Mouse (Mus musculus) heart, embryonic 13.5 days (tissue): Measurements from ENCODE around the gene Plin2. TPM values are rescaled to one million over a fixed set of nuclear protein-coding genes. Genes with fewer than 3 reads are reported as not detected.
"Not testable (repeated sequence)": the region's sequence is repeated elsewhere in the genome, so short reads cannot be mapped to it uniquely, and the experiment has no call there.

Experiments
- ATAC-seq: fragments of 200-750 bp; cut with Nextera tagmentation; 2 replicates; pipeline ENCODE4 v1.8.0; 2017; ENCODE audit warnings: moderate TSS enrichment; ENCODE audit not compliant: insufficient number of reproducible peaks, low FRiP score, low TSS enrichment; ENCODE audit errors: extremely low read depth
- H3K27ac ChIP-seq: fragments of 300-500 bp; sonication (generic); replicated peaks from 2 replicates; pipeline ENCODE4 v1.5.1; 2015; ENCODE audit warnings: moderate library complexity, mild to moderate bottlenecking, inconsistent platforms
- H3K27me3 ChIP-seq: fragments of 300-500 bp; sonication (generic); replicated peaks from 2 replicates; pipeline ENCODE4 v1.6.1; 2015; ENCODE audit warnings: mild to moderate bottlenecking, inconsistent platforms
- H3K36me3 ChIP-seq: fragments of 300-500 bp; sonication (generic); 2 replicates; pipeline ENCODE4 v1.6.1; 2015; ENCODE audit warnings: mild to moderate bottlenecking, inconsistent platforms
- H3K4me1 ChIP-seq: fragments of 300-500 bp; sonication (generic); 2 replicates; pipeline ENCODE4 v1.6.1; 2015; ENCODE audit warnings: inconsistent platforms
- H3K4me2 ChIP-seq: fragments of 300-500 bp; sonication (generic); 2 replicates; pipeline ENCODE4 v1.6.1; 2015; ENCODE audit warnings: inconsistent platforms, mild to moderate bottlenecking, moderate library complexity
- H3K4me3 ChIP-seq: fragments of 300-500 bp; sonication (generic); 2 replicates; pipeline ENCODE4 v1.5.1; 2015; ENCODE audit warnings: moderate library complexity, mild to moderate bottlenecking, inconsistent platforms
- H3K9ac ChIP-seq: fragments of 300-500 bp; sonication (generic); 2 replicates; pipeline ENCODE4 v1.6.1; 2015; ENCODE audit warnings: inconsistent platforms, mild to moderate bottlenecking, moderate library complexity
- H3K9me3 ChIP-seq: fragments of 300-500 bp; sonication (generic); 2 replicates; pipeline ENCODE4 v1.6.1; 2016; ENCODE audit warnings: inconsistent platforms
- WGBS: fragments of 180-500 bp; shearing (Covaris S2); methylation state at CpG from one replicate; pipeline ENCODE4 v1.1.7; 2015; ENCODE audit warnings: mixed read lengths; 5-methylcytosine and 5-hydroxymethylcytosine counted together
- polyA plus RNA-seq: library from polyadenylated mRNA; unstranded; fragments of >200 nt; fragmentation: Nextera tagmentation; extraction: Ambion mirVana; gene quantifications from 2 replicates; pipeline ENCODE4 v1.2.1, GENCODE M21; 2015

The Plin2 gene
- polyA plus RNA-seq, 1 experiment from 2014 or later = 66.8 TPM

DNA sequence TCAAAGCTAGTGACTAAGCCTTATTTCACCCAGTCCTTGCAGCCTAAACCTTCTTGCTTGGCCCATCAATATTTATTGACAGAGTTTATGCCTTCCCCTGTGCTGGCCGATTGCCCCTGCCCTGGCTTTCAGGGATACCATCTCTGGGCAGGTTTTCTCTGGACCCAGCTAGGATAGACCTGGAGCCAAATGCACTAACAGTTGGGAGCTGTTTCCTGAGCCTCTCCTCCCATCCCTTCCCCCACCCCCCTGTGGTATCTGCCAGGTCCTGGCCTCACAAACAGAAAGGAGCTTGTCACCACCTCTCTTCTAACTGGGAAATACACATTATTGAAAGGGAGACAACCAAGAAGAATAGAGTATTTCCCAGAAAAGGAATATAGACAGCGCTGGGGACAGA, 12.0 kb upstream of the Plin2 start:
- ATAC-seq = no peak

GRCm38 (mm10) chr4:86681421-86681820, 11.6 kb upstream of the Plin2 start:
- Histone ChIP-seq H3K27me3 (no peaks in the 10 kb centered on the region), H3K4me2 (no peak overlapping the region), H3K4me3 (no peak overlapping the region), H3K4me1 (peaks cover 19% of the 10 kb centered on the region), H3K36me3 (no peaks in the 10 kb centered on the region), H3K9ac (no peak overlapping the region; the same call in 1 of the 2 replicates), H3K27ac (no peak overlapping the region), H3K9me3 (no peaks in the 10 kb centered on the region)
- ATAC-seq = no peak
- WGBS = 19% methylated on average over 3 of the region's 3 CpGs

More for the DNA sequence above, 12.0 kb upstream of the Plin2 start:
- no peaks in the 10 kb centered on the region for H3K27me3 ChIP-seq
- no peak overlapping the region for H3K27ac ChIP-seq
- H3K36me3 ChIP-seq = no peaks in the 10 kb centered on the region
- H3K9ac ChIP-seq = peak overlapping the region; percentile 24; the same call in 1 of the 2 replicates
- no peak overlapping the region for H3K4me2 ChIP-seq
- H3K9me3 ChIP-seq = no peaks in the 10 kb centered on the region
- no peak overlapping the region for H3K4me3 ChIP-seq
- H3K4me1 ChIP-seq = peaks cover 22% of the 10 kb centered on the region
- 61% methylated on average over 2 of the region's 2 CpGs for WGBS

GRCm38 (mm10) chr4:86679686-86680085, 9.8 kb upstream of the Plin2 start:
- H3K4me3 ChIP-seq = no peak overlapping the region

GRCm38 (mm10) chr4:86676756-86677155, 6.9 kb upstream of the Plin2 start:
- Histone ChIP-seq H3K9me3 (no peaks in the 10 kb centered on the region), H3K9ac (no peak overlapping the region), H3K4me1 (peaks cover 20% of the 10 kb centered on the region), H3K4me3 (no peak overlapping the region), H3K36me3 (no peaks in the 10 kb centered on the region), H3K27me3 (no peaks in the 10 kb centered on the region), H3K4me2 (no peak overlapping the region), H3K27ac (no peak overlapping the region)
- ATAC-seq = no peak

More at GRCm38 (mm10) chr4:86679686-86680085, 9.8 kb upstream of the Plin2 start:
- Histone ChIP-seq H3K27me3 (no peaks in the 10 kb centered on the region), H3K4me2 (no peak overlapping the region), H3K9me3 (no peaks in the 10 kb centered on the region), H3K9ac (no peak overlapping the region), H3K27ac (no peak overlapping the region), H3K36me3 (no peaks in the 10 kb centered on the region), H3K4me1 (peaks cover 10% of the 10 kb centered on the region)
- 80% methylated on average over 2 of the region's 2 CpGs for WGBS
- ATAC-seq = no peak

DNA sequence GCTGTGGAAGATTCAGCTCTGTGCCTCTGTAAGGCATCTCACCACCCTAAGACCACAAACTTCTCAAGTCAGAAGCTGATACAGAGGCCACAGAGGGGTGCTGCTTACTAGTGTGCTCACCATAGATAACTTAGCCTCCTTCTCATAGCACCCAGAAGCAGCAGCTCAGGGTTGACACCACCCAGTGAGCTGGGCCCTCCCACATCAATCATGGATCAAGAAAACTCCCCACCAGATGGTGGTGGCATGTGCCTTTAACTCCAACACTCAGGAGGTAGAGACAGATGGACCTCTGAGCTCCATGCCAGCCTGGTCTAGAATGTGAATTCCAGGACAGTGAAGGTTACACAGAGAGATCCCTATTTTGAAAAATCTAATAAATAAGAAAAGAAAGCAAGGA, 4.9 kb upstream of the Plin2 start:
- not testable (repeated sequence) for ATAC-seq, H3K9ac ChIP-seq, H3K27ac ChIP-seq, H3K4me2 ChIP-seq, H3K4me3 ChIP-seq, H3K27me3 ChIP-seq, H3K9me3 ChIP-seq, H3K36me3 ChIP-seq
- peaks cover 25% of the 10 kb centered on the region for H3K4me1 ChIP-seq

GRCm38 (mm10) chr4:86674150-86674549, 4.3 kb upstream of the Plin2 start:
- not testable (repeated sequence) for H3K4me3 ChIP-seq, H3K27me3 ChIP-seq, ATAC-seq

GRCm38 (mm10) chr4:86672450-86672849, 2.6 kb upstream of the Plin2 start:
- ATAC-seq = no peak
- H3K9ac ChIP-seq = no peak overlapping the region
- H3K9me3 ChIP-seq = no peaks in the 10 kb centered on the region
- H3K36me3 ChIP-seq = peaks cover 10% of the 10 kb centered on the region
- 75% methylated on average over 7 of the region's 7 CpGs for WGBS
- H3K4me3 ChIP-seq = no peak overlapping the region
- no peak overlapping the region for H3K27ac ChIP-seq
- peaks cover 41% of the 10 kb centered on the region for H3K4me1 ChIP-seq
- H3K4me2 ChIP-seq = no peak overlapping the region
- H3K27me3 ChIP-seq = no peaks in the 10 kb centered on the region

More at GRCm38 (mm10) chr4:86674150-86674549, 4.3 kb upstream of the Plin2 start:
- not testable (repeated sequence) for H3K27ac ChIP-seq, H3K36me3 ChIP-seq, H3K9me3 ChIP-seq, H3K9ac ChIP-seq, H3K4me2 ChIP-seq
- peaks cover 27% of the 10 kb centered on the region for H3K4me1 ChIP-seq

DNA sequence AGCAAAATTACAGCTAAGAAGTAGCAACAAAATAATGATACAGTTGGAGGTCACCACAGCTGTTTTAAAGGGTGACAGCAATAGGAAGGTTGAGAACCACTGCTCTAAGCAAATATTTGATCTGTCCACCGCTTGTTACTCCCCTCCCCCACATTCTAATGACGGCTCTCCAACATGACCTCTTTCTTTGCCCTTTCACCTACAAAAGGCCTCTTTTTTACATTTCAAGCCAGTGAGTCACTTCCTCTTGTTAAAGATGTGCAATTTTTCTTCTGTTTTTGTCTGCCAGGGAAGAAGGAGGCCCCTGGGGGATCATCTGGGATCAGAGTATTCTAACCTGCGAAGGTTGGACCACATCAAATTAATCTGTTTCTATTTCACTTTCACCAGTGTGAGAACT, 1.9 kb upstream of the Plin2 start:
- no peak for ATAC-seq
- Histone ChIP-seq H3K9ac (no peak overlapping the region), H3K9me3 (no peaks in the 10 kb centered on the region), H3K36me3 (peaks cover 13% of the 10 kb centered on the region), H3K27me3 (no peaks in the 10 kb centered on the region), H3K4me1 (peaks cover 41% of the 10 kb centered on the region), H3K27ac (no peak overlapping the region), H3K4me3 (no peak overlapping the region), H3K4me2 (no peak overlapping the region)
- WGBS = 51% methylated on average over 3 of the region's 3 CpGs

- Histone ChIP-seq H3K36me3 (peaks cover 20% of the 10 kb centered on the region), H3K4me1 (peaks cover 43% of the 10 kb centered on the region), H3K4me2 (peak overlapping the region; percentile 74), H3K4me3 (no peak overlapping the region), H3K9me3 (no peaks in the 10 kb centered on the region), H3K9ac (peak overlapping the region; percentile 92; the same call in 1 of the 2 replicates), H3K27me3 (no peaks in the 10 kb centered on the region), H3K27ac (no peak overlapping the region)
- ATAC-seq = no peak
- WGBS = 69% methylated on average over 8 of the region's 8 CpGs
These were observed 884 bp upstream of the Plin2 start for GRCm38 (mm10) chr4:86670582-86671306.

DNA sequence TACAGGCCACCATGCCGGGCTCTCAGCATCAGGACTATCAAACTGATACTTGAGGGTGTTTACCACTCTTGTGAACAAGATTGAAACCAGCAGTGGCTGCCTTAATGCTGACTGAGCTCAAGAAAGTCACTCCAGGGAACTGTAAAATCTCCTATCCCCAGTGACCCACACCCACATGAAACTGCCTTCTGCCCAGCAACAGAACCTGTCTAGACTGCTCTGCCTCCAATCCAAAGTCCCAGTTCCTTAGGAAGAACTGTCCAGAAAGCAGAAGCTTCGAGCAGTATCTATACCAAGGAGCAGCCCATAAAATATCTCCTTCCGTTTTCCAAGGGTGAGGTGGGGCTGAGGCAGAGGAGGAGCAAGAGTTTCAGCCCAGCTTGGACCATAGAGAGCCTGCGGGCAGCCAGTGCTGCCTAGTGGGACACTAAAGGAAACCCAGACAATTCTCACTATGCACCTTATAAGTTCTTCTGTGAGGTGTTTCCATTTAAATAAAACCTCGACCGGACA, 563 bp downstream of the Plin2 start:
- 7% methylated on average over 6 of the region's 6 CpGs for WGBS
- not testable (repeated sequence) for H3K27me3 ChIP-seq, H3K9me3 ChIP-seq
- peak overlapping the region; percentile 81 for H3K4me3 ChIP-seq
- peaks cover 58% of the 10 kb centered on the region for H3K4me1 ChIP-seq
- H3K27ac ChIP-seq = peak overlapping the region; percentile 81
- peak overlapping the region; percentile 74 for H3K4me2 ChIP-seq
- peak; percentile 52; the same call in 1 of the 2 replicates for ATAC-seq
- H3K9ac ChIP-seq = peak overlapping the region; percentile 92
- peaks cover 35% of the 10 kb centered on the region for H3K36me3 ChIP-seq

GRCm38 (mm10) chr4:86668290-86669000, 1.4 kb downstream of the Plin2 start:
- Histone ChIP-seq H3K4me1 (peaks cover 63% of the 10 kb centered on the region), H3K4me2 (peak overlapping the region; percentile 74), H3K27ac (no peak overlapping the region), H3K27me3 (no peaks in the 10 kb centered on the region), H3K9ac (peak overlapping the region; percentile 92), H3K4me3 (peak overlapping the region; percentile 81), H3K9me3 (no peaks in the 10 kb centered on the region), H3K36me3 (peaks cover 43% of the 10 kb centered on the region)
- 86% methylated on average over 14 of the region's 14 CpGs for WGBS
- no peak for ATAC-seq
